Mouse (Mus musculus) spleen, adult 2 months (tissue): Measurements from ENCODE around the gene Pdzph1.

ENCODE experiments used
- CTCF ChIP-seq: fragments of 200-500 bp; IDR thresholded peaks from 2 replicates; pipeline ENCODE4 v1.5.1; 2011; ENCODE audit warnings: mild to moderate bottlenecking, inconsistent platforms; ENCODE audit not compliant: insufficient read depth, insufficient read length, insufficient replicate concordance; ENCODE audit errors: extremely low read depth
- POLR2A ChIP-seq: fragments of 200-500 bp; IDR thresholded peaks from 2 replicates; pipeline ENCODE4 v1.6.1; 2011; ENCODE audit warnings: low read depth, low read length, inconsistent platforms

DNA sequence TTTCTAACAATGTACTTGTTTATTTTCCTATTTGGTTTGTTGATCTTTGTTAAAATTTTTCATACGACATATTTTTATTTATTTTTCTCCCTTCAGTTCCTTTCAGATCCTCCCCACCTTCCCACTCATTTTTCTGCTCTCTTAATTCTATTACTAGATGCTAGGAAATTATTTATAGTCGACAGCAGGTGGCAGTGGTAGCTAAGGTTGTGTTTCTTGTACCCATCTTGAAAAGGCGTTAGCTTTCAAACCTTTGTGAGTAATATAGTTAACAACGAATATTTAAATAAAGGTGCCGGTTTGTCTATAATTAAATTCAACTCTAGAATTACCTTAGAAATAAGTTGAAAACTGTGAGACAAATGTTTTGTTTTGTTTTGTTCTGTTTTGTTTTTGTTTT is 48.6 kb upstream of the Pdzph1 start:
- TF ChIP-seq POLR2A, result no peak
- TF ChIP-seq CTCF, result no peak
